Mouse (Mus musculus) mesoderm, embryonic 11.5 days (tissue): ENCODE data around the gene Eya2.
"Not testable (repeated sequence)": the region's sequence is repeated elsewhere in the genome, so short reads cannot be mapped to it uniquely, and the experiment has no call there.

Experiments
- DNase-seq: peaks from one replicate; pipeline ENCODE4 v3.0.0-alpha.2; 2012; ENCODE audit warnings: low read depth, low spot score

Eya2 gene

DNA sequence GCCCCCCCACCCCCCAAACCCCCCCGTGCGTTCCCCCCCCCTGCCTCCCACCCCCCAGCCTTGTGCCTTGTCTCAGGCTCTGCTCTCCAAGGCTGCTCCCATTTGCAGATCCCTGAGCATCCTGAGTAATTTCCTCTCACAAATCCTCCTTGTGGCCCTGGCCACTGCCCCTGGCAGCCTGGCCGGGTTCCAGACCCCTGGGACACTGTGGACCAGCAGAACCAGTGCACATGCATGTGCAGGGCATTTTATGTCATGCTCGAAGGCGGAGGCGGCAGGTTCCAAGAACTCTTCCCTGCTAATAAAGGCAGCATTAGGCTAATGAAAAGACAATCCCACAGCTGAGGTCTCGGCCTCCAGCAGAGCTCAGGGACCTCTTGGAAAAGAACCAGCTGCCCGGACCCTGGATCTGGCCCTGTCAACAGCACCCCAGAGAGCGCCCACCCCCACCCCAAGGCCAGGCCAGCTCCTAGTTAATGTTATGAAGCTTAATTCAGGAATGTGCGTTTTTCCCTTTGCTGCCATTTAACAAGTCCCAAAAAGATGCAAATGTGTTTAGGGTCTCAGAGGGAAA lies 174.6 kb downstream of the Eya2 start:
- no peak for DNase-seq

DNA sequence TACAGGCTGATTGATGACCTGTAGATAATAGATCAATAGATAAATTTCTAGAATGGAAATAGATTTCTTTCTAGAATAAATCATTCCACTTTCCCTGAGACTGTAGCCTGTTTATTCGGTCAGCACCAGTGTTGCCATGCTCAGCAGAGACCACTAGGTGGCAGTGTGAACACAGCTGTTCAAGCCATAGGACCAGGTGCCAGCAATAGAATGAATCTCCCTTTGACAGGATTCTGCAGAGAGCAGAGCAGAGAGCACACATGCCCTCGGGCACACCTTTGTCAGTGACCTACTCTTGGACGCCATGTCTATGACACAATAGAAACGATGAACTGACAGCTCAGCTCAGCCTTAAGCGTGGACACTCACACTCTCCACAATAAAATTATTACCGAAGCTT lies 184.1 kb downstream of the Eya2 start:
- peak; percentile 89 for DNase-seq

DNA sequence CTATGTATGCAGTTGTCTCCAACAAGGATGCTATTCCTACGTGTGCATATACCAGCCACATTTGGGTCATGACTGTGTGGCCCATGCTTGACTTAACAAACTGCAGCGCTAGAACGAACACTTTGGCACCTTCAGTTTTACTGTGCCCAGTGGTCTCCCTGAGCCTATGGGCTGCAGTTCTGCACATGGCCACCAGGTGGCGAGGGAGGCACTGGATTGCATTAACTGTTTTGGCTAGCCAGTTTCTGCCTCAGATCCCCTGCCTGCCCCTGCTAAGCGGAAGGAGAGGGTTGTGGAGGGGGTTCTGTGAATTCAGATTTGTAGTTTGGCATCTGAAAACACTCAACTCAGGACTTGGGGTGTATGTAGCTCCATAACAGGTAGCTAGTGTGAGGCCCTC lies 187.5 kb downstream of the Eya2 start:
- DNase-seq = peak; percentile 86

DNA sequence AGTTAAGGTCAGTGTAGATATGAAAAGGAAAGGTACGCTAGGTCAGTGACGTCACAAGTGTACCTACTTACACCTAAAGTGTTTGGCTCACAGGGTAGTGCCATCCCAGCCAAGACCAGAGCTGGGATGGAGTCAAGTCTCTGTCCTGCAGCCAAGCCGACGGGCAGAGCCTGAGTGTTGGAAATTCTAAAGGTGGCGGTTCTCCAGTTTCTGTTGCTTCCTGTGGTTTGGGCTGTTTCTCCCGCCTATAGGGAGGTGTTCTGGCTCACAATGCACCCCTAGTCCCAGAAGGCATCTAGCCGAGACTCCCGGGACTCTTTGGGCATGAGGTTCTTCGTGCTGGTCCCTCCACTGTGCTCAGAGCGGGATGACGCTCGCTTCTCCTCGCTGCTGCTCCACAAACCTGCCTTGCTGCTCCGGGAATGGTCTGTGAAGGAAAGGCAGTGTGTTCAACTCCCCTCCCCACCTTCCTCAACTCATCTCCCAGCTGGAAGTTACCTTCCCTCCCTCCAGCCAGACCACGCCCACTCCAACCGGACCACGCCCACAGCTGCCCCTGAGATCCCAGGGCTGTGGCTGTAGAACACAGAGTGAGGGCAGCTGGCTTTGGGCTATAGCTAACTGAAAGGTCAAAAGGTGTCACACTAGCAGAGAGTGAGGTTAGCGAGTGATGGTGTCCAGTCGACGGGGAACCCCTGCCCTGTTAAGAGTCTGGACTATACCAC lies 190.6 kb downstream of the Eya2 start:
- DNase-seq = no peak

DNA sequence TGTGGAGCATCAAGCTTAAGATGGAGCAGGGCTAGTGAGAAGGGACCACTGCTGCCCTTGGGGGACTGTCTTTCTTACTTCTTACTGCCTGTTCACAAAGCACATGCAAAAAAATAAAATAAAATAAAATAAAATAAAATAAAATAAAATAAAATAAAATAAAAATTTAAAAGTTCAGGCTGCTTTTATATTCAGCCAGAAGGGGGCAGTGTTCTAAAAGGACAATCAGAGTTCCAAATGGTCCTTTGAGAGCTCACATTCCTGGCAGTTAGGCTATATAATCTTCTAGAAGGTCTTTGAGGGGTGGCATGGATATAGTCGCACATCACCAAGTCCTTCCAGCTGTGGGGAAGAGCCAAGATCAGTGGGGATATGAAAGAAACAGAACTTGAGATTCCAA lies 191.6 kb downstream of the Eya2 start:
- no peak for DNase-seq

DNA sequence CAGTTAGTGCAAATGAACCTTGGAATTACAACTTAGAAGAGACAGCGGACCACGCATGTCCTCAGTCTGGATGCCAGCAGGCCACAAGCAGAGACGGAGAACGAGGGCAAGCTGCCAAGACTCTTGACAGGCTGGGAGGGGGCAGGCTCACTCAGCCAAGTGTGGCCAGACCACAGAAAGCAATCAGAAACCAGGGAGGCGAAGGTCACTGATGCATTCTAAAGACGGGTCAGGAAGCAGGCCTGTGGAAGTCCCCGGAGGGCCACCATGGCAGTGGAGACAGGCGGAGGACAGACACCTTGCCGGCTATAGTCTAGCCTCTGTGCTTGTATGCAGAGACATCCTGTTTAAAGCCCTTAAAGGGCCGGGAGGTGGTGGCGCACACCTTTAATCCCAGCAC lies 193.2 kb downstream of the Eya2 start:
- no peak for DNase-seq

DNA sequence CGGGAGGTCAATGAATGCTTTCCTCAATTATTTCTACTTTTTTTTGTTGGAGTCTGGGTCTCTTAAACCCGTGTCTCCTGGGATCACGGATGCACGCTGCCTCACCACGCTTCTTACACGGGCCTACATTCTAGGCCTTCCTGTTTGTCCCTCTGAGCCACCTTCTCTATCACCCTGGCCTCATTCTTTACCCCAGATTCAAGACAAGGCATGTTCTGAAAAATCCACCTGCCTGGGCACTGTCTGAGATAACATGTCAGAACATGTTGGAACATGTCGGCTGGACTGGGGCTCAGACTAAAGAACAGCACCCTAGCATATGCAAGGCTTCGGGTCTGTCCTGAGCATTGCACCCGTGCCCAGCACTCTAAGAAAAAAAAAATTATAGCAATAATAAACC lies 194.0 kb downstream of the Eya2 start:
- DNase-seq = no peak

DNA sequence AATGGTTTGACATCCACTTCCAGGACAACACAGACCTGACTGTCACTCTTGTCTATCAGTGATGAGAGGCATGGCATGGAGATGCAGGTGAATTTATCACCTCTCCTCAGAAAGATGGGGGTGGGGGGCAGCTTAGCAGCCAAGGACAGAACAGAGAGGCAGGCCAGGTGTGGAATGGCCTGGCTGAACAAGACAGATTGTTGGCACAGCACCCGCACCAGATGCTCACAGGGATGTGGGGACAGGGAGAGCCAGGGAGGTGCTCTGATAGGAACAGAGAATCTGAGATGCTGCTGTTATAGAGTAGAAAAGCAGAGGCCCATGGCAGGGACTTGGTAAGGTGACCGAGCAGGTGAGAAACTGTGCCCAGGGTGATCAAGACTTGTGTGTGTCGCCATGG lies 194.8 kb downstream of the Eya2 start:
- DNase-seq = no peak

DNA sequence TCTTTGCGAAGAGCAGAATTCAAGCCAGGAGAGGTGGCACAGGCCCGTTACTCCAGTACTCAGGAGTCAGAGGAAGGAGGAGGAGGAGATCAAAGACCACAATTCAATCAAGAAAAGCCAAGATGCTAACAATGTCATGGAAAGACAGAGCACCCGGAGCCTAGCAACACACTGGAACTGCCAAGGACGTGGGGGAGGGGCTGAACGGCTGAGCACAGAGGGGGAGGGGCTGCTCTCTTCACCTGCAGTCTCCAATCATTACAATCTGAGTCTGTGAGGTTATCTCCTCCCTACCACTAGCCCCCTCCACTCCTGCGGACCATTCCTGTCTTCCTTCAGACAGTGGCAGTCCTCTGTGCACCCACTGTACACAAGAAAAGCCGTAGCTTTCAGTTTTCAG lies 196.2 kb downstream of the Eya2 start:
- DNase-seq = no peak

DNA sequence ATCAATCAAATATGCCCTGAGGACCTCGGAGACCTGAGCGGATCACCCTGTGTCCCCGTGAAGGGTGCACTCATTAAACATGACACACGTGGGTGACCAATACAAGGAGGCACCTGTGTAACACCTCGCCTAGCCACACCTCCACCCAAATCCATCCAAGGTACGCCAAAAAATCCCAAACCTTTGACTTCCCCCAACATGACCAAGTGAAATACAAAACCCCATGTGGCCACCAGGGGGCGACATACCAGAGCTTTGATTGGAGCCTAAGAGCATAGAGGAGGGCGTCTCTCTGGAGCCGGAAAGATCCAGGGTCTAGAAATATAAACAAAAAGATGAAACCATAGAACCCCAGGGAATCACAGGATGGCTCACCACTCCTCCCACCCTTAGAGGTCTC lies 196.8 kb downstream of the Eya2 start:
- DNase-seq = peak; percentile 66

DNA sequence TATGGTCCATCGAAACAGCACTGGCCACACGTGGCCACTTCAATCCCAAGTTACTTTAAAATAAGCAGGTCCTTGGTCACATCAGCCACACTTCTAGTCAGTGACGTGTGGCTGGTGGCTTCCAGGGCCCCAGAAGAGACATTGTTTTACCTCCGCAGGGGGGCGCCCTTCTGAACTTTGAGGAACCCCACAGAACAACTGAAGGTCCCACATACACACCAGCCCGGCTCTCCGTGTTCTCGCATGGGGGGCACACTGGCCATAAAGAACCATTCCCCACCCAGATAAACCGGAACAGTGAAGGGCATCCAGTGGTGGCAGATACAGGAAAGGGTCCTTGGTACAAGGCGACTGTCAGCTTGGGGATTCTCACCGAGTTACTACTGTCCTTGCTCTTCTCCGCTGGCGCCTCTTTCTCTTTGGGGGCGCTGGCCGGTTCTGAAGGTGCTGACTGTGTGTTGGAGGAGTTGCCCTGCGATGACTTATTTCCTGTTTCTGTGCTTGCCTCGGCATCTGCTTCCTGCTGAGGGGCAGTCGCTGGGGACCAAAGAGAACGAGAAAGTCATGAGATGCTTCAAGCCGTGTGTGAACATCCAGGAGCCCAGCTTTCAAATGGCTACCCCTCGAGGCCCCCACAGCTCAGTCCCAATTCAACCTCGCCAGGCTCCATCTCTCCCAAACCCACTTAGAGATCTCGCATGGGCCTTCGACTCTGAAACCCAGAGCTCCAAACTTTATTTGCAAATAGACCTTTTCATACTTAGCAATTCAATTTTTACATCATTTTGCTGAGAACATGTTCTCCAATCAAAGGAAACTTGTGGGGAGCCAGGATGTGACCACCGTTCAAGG lies 197.8 kb downstream of the Eya2 start:
- DNase-seq = no peak

DNA sequence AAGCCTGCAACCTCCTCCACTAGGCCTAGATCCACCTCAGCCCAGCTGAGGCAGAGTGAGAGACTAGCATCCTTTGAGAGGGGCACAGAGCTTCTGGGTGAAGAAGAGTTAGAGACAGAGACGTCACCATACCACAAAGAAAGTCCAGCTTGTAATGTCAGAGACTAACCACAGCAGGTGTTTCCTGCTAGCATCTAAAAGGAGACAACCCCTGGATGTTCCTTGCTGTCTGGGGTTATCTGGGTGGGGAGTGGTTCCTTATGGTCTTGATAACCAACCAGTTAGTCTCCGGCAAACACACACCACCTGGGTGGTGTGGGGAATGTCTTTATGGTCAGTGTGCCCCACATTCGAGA lies 198.4 kb downstream of the Eya2 start:
- no peak for DNase-seq

DNA sequence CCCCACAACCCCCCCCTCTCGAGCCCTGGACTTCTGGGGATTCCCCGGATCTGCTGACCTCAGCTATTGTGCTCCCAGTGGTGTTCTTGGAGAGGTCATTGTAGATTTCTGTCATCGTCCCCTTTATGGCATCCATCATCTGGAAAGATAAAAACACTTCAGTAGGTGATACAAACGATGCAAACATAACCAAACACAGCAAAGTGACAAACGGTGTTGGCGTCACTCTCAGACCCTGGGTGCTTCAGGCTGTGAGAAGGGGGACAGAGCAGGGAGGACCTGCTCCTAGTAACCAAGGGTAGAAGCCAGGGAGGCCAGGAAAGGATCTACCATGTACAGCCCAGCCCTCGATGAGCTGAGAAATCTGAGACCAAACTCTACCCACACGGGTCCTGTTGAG lies 203.0 kb downstream of the Eya2 start:
- no peak for DNase-seq

DNA sequence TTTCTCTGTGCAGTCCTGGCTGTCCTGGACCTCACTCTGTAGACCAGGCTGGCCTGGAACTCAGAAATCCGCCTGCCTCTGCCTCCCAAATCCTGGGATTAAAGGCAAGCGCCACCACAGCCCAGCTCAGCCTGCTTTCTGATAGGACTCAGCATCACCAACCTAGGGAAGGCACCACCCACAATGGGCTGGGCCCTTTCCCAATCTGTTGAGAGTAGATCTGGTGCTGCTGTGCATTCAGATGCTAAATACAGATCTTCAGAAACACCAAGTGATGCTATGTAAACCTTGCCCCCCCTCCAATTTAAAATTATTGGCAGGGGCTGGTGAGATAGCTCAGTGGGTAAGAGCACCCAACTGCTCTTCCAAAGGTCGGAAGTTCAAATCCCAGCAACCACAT lies 205.3 kb downstream of the Eya2 start:
- not testable (repeated sequence) for DNase-seq

DNA sequence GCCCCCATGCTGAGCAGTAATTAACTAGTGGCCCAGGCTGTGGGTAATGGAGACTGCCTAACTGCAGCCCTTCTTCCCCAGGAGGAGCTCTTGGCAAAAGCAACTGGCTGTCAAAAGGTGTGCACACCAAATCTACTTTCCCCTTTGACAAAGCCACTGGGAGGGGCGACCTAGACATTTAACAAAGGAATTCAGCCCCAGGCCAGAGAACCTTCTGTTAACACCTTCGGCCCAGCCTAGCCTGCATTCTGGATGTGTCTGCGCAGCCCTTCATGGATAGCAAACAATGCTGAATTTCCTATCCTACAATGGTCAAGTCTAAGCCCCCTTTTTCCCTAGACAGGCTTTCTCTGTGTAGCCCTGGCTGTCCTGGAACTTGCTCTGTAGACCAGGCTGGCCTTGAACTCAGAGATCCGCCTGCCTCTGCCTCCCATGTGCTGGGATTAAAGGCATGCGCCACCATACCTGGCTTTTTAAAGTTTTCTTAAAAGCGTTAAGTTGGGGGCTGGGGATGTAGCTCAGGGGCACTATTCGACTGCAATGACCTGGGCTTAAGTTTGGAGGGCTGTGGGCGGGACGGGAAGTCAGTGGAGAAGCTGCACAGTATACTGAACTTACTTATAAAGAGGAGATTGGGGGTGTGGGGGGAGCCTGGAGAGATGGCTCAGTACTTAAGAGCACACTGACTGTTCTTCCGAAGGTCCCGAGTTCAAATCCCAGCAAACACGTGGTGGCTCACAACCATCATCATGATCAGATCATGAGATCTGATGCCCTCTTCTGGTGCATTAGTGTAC lies 213.5 kb downstream of the Eya2 start:
- DNase-seq = no peak

DNA sequence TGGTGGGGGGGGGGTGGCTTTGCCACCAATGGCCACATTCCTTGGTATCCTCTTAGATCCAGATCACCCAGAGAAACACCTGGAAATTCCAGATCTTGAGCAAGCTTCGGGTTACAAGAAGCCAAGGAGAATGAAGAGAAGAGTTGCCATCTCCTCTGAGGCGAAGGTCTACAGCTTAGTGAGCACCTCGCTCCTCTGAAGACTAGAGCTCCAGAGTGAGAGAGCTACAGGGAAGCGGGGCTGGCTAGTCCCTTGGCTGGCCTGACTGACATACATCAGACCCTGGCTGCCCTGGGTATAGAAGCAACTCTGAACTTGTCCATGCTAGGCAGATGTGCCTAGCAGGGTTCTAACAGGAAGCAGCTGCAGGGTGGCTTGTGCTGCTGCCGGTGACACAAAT lies 214.3 kb downstream of the Eya2 start:
- no peak for DNase-seq

DNA sequence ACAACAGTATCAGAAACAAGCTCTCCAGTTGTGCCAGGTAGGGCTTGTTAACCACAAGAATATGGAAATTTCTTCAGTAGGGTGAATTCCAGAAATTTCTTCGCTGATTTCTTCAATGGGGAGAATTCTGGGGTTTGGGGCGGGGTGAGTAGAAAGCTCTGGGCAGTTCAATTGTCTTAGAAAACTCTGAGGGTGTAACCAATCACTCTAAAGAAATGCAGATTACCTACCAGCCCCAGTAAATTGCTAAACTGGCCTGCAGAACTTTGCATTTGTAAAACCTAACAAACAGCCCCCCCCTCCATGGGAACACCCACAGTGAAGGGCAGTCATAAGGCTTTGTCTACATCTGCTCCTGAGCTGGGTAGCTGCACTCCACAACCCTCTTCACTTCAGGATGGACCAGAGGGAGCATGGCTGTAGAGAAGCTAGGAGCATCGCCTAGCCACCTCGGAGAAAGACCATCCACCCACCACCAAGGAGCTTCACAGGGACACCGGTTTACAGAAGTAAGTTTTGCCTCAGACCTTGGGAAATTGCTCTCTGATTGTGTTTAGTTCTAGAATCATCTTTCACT lies 215.2 kb downstream of the Eya2 start:
- no peak for DNase-seq

DNA sequence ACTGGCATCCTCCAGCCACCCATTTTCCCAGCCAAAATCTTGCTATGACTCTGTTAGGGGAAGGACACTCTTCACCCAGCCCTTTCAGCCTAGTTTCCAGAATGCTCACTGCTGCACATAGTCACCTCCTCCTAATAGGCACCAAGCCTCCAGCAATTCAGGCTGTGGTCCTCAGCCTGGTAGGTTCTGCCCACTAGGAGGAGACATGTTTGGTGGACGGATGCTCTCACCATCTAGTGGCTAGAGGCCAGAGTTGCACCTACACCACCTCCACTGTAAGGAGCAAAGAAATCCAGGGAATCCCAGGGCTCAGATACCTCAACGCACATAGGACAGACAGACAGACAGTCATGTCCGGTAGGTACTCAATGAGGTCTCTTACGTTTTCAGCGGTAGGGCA lies 216.7 kb downstream of the Eya2 start:
- peak; percentile 45 for DNase-seq

DNA sequence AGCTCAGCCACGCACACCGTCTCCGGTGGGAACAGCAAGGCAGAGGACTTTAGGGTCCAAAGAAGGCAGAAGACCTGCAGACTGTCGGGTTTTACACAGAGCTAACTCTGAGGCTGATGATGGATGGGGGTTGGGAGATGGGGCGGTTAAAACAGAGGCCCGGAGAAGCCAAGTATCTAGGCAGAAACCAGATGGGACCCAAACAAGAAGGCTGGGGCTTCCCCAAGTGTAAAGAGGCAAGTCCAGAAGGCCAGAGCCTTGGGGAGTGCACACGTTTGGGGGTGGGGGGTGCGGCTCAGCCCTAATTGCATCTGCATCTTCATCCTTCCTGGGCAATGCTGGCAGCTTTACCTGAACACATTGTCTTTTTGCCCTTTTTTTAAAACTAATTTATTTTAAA lies 218.1 kb downstream of the Eya2 start:
- no peak for DNase-seq

DNA sequence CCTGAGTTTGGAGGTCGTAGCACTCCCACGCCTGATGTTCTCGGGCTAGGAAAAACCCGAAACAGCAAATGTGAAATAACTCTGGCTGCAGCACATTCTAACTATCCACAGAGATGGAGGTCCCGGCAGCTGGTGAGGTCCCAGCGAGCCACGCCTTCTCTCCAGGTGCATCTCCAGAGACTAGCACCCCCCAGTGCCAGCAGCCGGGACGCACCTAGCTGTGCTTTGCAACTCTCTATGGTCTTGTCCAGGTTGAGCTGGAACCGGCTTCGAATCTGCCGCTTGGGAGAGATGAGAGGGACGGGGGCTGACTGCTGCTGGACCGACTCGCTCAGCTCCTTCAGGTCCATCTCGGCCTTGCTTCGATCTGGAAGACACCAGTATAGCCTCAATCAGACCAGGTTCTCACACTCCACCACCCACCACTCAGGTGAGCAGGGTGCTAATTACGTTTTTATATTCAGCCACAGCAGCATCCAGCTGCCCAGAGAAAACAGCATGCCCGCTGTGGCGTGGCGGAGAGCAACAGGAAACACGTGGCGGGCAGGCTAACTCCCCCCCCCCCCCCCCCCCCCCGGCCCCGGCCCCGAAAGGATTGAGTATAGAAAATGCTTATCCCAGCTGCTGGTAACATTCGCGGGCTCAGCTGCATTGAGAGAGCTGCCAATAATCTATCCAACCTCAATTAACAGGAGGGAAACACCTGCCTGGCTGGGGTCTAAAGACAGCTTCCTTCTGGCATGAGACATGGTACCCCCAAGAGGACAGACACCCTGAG lies 220.5 kb downstream of the Eya2 start:
- DNase-seq = no peak

DNA sequence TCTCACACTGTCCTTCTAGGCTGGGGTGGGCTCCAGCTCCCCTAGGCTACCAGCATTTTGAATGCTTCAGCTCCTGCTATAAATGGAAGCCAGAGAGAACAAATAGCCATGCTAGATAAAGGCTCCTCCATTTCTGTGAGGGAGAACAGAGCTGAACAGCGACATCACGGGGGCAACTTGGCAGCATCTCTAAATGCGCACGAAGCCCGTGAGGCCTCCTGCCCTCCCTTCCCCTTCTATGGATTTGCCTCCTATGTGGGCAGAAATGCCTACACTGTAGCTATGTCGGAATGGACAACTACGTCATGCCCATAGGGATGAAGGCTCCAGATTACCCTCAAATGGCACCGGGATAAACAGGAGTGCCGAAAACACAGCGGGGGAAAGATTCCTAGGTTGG lies 222.6 kb downstream of the Eya2 start:
- DNase-seq = no peak
